Mouse (Mus musculus): ENCODE measurements around the gene Vegfb. TPM values are rescaled to one million over a fixed set of nuclear protein-coding genes. Genes with fewer than 3 reads are reported as not detected.
A peak's percentile ranks its signal among the peaks of the same experiment; 100 is the strongest.

Gene Vegfb
- polyA plus RNA-seq, 1 experiment = 83.0 TPM

- DNase-seq = no peak
Measured at GRCm38 (mm10) chr19:6971644-6972043, 15.8 kb downstream of the Vegfb start.

GRCm38 (mm10) chr19:6970460-6971085, 16.9 kb downstream of the Vegfb start:
- TF ChIP-seq CTCF (conservative IDR thresholded peaks at IDR 0.05; ENCODE audit: insufficient read depth, insufficient read length, low read depth, low read length) = no peak
- TF ChIP-seq POLR2A (IDR thresholded peaks at IDR 0.05; ENCODE audit: low read depth, low read length) = no peak
- H3K36me3 ChIP-seq (ENCODE audit: control insufficient read depth, insufficient read depth, low read length) = peaks cover under 1% of the 10 kb centered on the region; the same call in 1 of the 2 replicates
- DNase-seq = no peak
- H3K4me1 ChIP-seq (ENCODE audit: control insufficient read depth, insufficient read depth, low read length) = peaks cover 8% of the 10 kb centered on the region; the same call in 1 of the 2 replicates
- no peak overlapping the region for H3K4me3 ChIP-seq (ENCODE audit: insufficient read depth, low read depth, low read length)
- no peaks in the 10 kb centered on the region for H3K27me3 ChIP-seq (replicated peaks; ENCODE audit: control insufficient read depth, insufficient read depth, low read length)
- WGBS = 26% methylated on average over 11 of the region's 11 CpGs
- no peak overlapping the region for H3K27ac ChIP-seq (ENCODE audit: insufficient read depth, low read depth, low read length)

More at GRCm38 (mm10) chr19:6971644-6972043, 15.8 kb downstream of the Vegfb start:
- H3K27ac ChIP-seq (ENCODE audit: insufficient read depth, low read depth, low read length) = no peak overlapping the region
- 40% methylated on average over 6 of the region's 6 CpGs for WGBS
- TF ChIP-seq CTCF (conservative IDR thresholded peaks at IDR 0.05; ENCODE audit: insufficient read depth, insufficient read length, low read depth, low read length) = no peak
- no peak for TF ChIP-seq POLR2A (IDR thresholded peaks at IDR 0.05; ENCODE audit: low read depth, low read length)
- H3K4me3 ChIP-seq (ENCODE audit: insufficient read depth, low read depth, low read length) = no peak overlapping the region
- no peaks in the 10 kb centered on the region for H3K36me3 ChIP-seq (ENCODE audit: control insufficient read depth, insufficient read depth, low read length)
- H3K27me3 ChIP-seq (replicated peaks; ENCODE audit: control insufficient read depth, insufficient read depth, low read length) = no peaks in the 10 kb centered on the region
- H3K4me1 ChIP-seq (ENCODE audit: control insufficient read depth, insufficient read depth, low read length) = peaks cover 14% of the 10 kb centered on the region; the same call in 1 of the 2 replicates

- WGBS = 1% methylated on average over 54 of the region's 55 CpGs
- H3K4me1 ChIP-seq (ENCODE audit: control insufficient read depth, insufficient read depth, low read length) = peaks cover 8% of the 10 kb centered on the region; the same call in 1 of the 2 replicates
Measured at GRCm38 (mm10) chr19:6969665-6970381, 17.6 kb downstream of the Vegfb start.

GRCm38 (mm10) chr19:6969291-6969664, 18.2 kb downstream of the Vegfb start:
- no peak for TF ChIP-seq POLR2A (IDR thresholded peaks at IDR 0.05; ENCODE audit: low read depth, low read length)
- TF ChIP-seq CTCF (conservative IDR thresholded peaks at IDR 0.05; ENCODE audit: insufficient read depth, insufficient read length, low read depth, low read length) = no peak
- H3K27ac ChIP-seq (ENCODE audit: insufficient read depth, low read depth, low read length) = 0 out of 2 replicates have a peak overlapping the region, but pooled peaks have one; percentile 37
- WGBS = under 1% methylated on average over 20 of the region's 20 CpGs
- H3K4me1 ChIP-seq (ENCODE audit: control insufficient read depth, insufficient read depth, low read length) = peaks cover 8% of the 10 kb centered on the region; the same call in 1 of the 2 replicates
- H3K36me3 ChIP-seq (ENCODE audit: control insufficient read depth, insufficient read depth, low read length) = peaks cover 1% of the 10 kb centered on the region; the same call in 1 of the 2 replicates
- H3K27me3 ChIP-seq (replicated peaks; ENCODE audit: control insufficient read depth, insufficient read depth, low read length) = no peaks in the 10 kb centered on the region
- H3K4me3 ChIP-seq (ENCODE audit: insufficient read depth, low read depth, low read length) = peak overlapping the region; percentile 81
- DNase-seq = no peak

More at GRCm38 (mm10) chr19:6969665-6970381, 17.6 kb downstream of the Vegfb start:
- Histone ChIP-seq H3K27me3 (replicated peaks; ENCODE audit: control insufficient read depth, insufficient read depth, low read length) (no peaks in the 10 kb centered on the region), H3K4me3 (ENCODE audit: insufficient read depth, low read depth, low read length) (peak overlapping the region; percentile 81), H3K36me3 (ENCODE audit: control insufficient read depth, insufficient read depth, low read length) (peaks cover 1% of the 10 kb centered on the region; the same call in 1 of the 2 replicates), H3K27ac (ENCODE audit: insufficient read depth, low read depth, low read length) (peak overlapping the region; percentile 37; the same call in 1 of the 2 replicates)
- TF ChIP-seq POLR2A (IDR thresholded peaks at IDR 0.05; ENCODE audit: low read depth, low read length) (no peak), CTCF (conservative IDR thresholded peaks at IDR 0.05; ENCODE audit: insufficient read depth, insufficient read length, low read depth, low read length) (peak; percentile 63)
- peak; percentile 81 for DNase-seq

GRCm38 (mm10) chr19:6968491-6969271, 18.8 kb downstream of the Vegfb start:
- Histone ChIP-seq H3K4me3 (ENCODE audit: insufficient read depth, low read depth, low read length) (peak overlapping the region; percentile 81), H3K27me3 (replicated peaks; ENCODE audit: control insufficient read depth, insufficient read depth, low read length) (no peaks in the 10 kb centered on the region), H3K4me1 (ENCODE audit: control insufficient read depth, insufficient read depth, low read length) (peaks cover 8% of the 10 kb centered on the region; the same call in 1 of the 2 replicates), H3K36me3 (ENCODE audit: control insufficient read depth, insufficient read depth, low read length) (peaks cover 1% of the 10 kb centered on the region; the same call in 1 of the 2 replicates), H3K27ac (ENCODE audit: insufficient read depth, low read depth, low read length) (0 out of 2 replicates have a peak overlapping the region, but pooled peaks have one; percentile 13)
- peak; percentile 62 for DNase-seq
- WGBS = 5% methylated on average over 15 of the region's 15 CpGs
- TF ChIP-seq POLR2A (IDR thresholded peaks at IDR 0.05; ENCODE audit: low read depth, low read length) (no peak), CTCF (conservative IDR thresholded peaks at IDR 0.05; ENCODE audit: insufficient read depth, insufficient read length, low read depth, low read length) (no peak)

GRCm38 (mm10) chr19:6956461-6956860, 31.0 kb downstream of the Vegfb start:
- no peaks in the 10 kb centered on the region for H3K36me3 ChIP-seq (ENCODE audit: control insufficient read depth, insufficient read depth, low read length)
- no peak overlapping the region for H3K27ac ChIP-seq (ENCODE audit: insufficient read depth, low read depth, low read length)
- no peak overlapping the region for H3K4me3 ChIP-seq (ENCODE audit: insufficient read depth, low read depth, low read length)
- TF ChIP-seq POLR2A (IDR thresholded peaks at IDR 0.05; ENCODE audit: low read depth, low read length) (no peak), CTCF (conservative IDR thresholded peaks at IDR 0.05; ENCODE audit: insufficient read depth, insufficient read length, low read depth, low read length) (no peak)
- H3K4me1 ChIP-seq (ENCODE audit: control insufficient read depth, insufficient read depth, low read length) = peaks cover 10% of the 10 kb centered on the region; the same call in 1 of the 2 replicates
- DNase-seq = no peak
- 87% methylated on average over 10 of the region's 10 CpGs for WGBS
- no peaks in the 10 kb centered on the region for H3K27me3 ChIP-seq (replicated peaks; ENCODE audit: control insufficient read depth, insufficient read depth, low read length)
